Mouse (Mus musculus) Muller cell, postnatal 12 days (primary cell): ENCODE results near the gene Yod1.
A peak's percentile ranks its signal among the peaks of the same experiment; 100 is the strongest.

Source experiments
- DNase-seq: peaks from one replicate; pipeline ENCODE4 v3.0.0-alpha.2; 2015; ENCODE audit errors: inconsistent ontology term

Yod1 gene

GRCm38 (mm10) chr1:130717291-130717871 lies at the start of gene Yod1:
TSS of gene Yod1 (plus strand) at chr1:130717327.
- DNase-seq: peak; percentile 96

- no peak for DNase-seq
Measured at GRCm38 (mm10) chr1:130678551-130678950, 38.6 kb upstream of the Yod1 start.

DNA sequence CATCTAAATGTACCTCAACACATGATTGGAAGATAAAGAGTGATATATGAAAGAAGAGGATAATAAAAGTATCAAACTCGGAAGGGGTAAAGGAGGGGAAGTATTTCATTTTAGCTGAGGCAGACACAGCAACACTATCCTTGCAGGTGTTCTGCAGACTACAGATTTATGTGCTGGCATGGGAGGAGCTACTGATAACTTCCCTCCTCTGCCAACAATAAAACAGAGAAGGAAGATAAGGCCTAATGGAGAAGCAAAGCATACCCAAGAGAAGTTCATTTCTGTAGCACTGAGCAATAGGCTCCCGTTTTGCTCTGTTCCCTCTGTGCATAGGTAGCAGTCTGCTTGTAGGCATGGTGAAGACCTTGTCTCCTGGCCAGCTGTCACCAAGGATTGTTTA lies 36.1 kb upstream of the Yod1 start:
- DNase-seq: no peak

DNA sequence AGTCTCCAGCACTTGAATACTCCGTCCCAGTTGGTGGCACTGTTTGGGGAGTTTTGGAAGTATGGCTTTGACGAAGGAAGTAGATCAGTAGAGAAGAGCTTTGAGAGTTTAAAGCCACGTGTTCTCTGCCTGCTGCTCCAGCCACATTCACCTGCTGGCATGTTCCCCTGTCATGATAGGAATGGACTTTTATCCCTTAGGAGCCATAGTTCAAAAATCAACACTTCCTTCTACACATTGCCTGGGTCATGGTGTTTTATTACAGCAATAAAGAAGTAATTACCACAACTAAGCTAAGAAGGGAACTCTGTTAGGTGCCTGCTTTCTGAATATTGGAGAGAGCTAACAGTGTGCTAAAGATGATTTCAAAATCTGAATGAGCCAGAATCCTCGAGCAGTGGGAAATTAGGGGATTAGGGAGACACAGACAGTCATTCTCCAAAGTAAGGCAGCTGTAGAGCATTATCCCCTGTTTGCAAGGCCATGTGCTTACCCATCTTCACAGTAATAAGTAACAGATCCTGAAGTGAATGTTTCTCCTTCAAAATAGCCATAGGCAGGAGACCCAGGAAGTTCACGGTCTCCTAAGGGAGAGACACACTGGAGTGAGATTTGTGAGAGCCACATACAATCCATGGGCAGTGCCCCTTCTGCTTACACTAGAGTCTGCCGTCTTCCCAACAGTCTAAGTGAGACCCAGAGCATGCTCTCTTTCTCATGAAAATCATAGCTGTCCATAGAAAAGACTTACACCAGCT lies 35.3 kb upstream of the Yod1 start:
- DNase-seq: no peak

DNA sequence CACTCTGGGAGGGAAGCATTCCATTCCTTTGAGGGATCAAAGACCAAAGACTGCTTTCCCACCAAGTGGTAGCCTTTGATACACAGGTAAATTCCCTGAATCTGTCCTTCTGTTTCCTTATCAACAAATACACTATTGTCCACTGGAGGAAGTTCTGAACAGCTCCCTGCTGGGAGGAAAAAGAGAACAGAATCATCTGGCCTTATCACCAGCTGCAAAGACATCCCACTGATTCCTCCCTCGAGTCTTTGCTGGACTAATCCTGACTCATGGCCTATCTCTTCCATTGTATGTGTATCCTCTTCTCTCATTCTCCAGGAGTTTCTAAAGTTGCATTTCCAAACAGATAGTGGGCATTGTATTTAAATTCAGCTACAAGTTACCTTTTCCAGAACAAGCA lies 33.2 kb upstream of the Yod1 start:
- DNase-seq: no peak

DNA sequence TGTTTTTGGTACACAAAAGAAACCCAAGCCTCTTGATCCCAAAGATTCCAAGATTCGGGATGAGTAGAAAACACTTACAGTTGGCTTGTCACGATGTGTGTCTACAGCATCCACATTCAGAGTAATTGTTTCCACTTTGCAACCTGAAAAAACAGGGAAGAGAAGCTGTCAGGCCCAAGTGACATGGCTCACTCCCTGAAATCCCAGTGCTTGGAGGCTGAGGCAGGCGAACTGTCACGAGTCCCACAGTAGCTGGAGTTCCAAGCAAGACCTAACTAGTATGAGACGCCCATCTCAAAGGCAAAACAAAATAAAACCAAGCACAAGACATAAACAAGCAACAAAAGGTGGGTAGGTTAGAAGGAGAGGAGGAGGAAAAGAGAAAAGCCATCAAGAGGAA lies 18.5 kb upstream of the Yod1 start:
- DNase-seq: no peak

DNA sequence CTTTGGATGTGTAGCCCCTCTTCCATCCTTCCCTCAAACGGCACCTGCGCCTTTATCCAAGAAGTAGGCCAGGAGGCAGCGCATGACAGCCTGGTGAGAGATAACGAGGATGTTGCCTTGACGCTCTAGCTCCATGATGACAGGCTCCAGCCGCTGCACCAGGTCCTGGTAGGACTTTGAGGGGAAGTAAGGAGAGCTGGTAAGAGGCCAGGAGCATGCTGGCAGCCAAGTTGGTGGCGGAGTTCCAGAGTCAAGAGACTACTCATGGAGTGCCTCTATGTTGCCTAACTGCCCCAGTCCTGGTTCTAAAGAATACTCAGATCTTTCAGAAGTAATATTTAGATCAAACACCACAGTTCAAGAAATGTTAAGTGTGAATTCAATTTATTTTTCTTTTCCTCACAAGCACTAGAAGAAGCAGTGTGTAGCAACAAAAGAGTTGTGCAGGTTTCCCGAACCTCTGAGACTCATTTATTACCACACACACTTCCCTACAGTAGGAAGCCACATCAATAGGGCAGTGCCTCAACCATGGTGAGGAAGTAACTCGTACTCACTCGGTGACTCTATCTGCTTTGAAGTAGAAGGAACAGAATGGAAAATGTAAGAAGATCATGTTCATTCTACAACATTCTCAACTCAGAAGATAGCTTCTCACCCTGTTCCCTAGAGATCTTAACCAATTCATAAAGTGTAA lies 17.0 kb upstream of the Yod1 start:
- no peak for DNase-seq

DNA sequence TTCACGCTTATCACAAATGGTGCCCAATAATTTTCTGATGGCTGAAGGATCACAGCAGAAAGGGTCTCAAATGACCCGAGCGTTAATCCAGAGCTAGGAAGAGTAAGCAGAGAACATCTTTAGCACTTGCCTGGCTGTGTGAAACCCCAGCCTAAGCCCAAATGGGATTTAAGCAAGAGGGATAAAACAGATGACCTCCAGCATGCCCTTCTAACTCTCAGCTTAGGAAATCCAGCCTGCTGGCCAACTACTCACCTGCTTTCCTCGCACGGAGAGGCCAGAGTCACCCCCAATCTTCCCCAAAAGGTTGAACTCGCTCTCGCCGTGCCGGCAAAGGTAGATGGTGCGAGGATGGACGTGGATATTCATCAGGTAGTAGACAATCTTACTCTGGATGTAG lies 15.2 kb upstream of the Yod1 start:
- DNase-seq: no peak

GRCm38 (mm10) chr1:130703613-130704012 lies 13.5 kb upstream of the Yod1 start:
- DNase-seq: no peak

GRCm38 (mm10) chr1:130710283-130711080 lies 6.6 kb upstream of the Yod1 start:
- no peak for DNase-seq

DNA sequence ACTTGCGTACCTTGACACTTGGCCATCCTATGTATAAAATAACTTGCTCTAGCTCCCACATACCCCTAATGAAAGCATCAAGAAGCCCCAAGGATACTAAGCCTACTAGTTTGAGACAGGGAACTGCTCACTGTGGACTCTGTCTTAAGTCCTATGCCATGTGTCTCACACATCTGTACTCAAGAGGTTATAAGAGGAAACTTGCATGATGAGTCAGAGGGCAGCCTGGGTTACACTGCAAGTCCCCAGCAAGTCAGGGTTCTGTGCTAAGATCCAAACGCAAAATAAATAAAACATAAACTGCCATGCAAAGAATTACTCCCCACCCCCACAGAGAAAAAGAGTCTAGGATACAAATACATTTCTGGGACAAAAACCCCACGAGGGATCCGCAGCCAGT lies 3.1 kb upstream of the Yod1 start:
- DNase-seq: no peak

GRCm38 (mm10) chr1:130715561-130716217 lies 1.4 kb upstream of the Yod1 start, which contains the start of gene Gm29427:
TSS of gene Gm29427 (minus strand) at chr1:130715799.
- peak; percentile 97 for DNase-seq

GRCm38 (mm10) chr1:130716218-130716512 lies 962 bp upstream of the Yod1 start:
- no peak for DNase-seq

- DNase-seq: peak; percentile 82
Measured at GRCm38 (mm10) chr1:130716513-130717290, 425 bp upstream of the Yod1 start.

- DNase-seq: no peak
Measured at GRCm38 (mm10) chr1:130724206-130724605, 7.1 kb downstream of the Yod1 start.

DNA sequence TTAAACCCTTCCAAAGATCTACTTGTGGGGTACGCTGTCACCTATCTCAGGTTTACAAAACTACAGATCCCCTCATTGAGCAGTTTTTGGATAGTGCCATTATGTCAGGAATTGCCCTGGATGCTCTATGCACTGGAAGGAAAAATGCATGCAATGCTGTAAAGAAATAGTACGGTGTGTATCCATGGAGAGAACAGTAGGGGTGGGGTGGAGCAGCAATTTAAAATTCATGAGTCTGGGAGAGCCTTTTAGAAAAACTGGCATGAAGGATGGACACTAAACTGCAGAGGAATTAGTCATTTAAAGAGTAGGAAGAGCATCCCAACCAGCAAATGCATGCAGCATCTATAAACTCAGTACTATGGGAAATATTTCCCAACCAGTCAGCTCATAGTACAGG lies 9.3 kb downstream of the Yod1 start:
- DNase-seq: no peak

DNA sequence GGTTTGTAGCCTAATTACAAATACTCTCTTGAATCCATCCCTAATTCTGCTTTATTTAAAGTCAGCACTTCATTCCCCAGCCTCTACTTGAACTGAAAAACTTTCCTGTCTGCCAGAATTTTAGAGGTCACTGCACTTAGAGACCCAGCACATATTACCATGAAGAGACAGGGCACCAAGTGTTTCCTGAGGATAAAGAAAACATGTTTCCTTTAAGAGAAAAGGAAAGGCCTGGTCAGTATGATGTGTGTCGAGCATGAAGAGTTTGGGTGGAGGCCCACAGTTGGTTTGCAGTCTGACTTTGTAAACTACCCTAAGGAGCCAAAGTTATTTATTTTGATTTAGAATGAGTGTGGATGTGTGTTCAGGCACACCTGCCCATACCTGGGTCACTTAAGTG lies 10.9 kb downstream of the Yod1 start:
- no peak for DNase-seq

DNA sequence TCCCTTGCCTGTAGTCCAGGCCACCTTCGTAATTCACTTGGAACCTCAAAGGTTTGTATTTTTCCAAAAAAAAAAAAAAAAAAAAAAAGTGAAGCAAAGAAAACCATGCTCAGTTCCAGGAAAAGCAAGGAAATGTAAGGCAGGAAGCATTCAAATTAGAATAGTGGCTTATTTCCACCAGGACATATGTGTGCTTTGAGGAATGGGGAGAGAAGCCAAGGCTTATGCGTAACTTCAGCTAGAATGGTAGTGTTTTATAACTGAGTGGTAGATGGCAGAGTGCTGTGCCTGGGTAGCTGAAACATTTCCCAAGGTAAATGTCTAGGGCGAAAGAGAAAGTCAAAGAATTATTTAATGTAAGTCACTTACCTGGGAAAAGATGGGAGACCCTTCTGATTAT lies 11.6 kb downstream of the Yod1 start:
- DNase-seq: no peak

DNA sequence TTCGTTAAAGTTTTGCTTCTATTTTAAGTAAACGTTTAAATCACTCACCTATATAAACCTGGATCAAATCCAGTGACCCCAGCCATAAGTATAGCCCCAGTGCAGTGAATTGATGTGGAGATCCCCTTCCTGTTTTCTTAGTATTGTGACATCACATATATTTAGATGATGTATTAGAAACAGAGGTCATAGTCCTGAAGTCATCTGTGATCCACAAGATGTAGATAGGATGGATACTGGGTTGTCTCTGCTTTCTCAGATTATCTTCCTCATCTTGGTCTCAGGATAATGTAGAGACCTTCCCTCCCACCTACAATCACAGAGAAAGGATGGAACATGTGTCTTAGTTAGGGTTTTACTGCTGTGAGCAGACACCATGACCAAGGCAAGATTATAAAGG lies 12.0 kb downstream of the Yod1 start, which contains the start of gene Pfkfb2:
Gene Pfkfb2, minus strand, starts transcription at position 101 of the 400 bp plus-strand sequence.
- no peak for DNase-seq

- peak; percentile 40 for DNase-seq
Measured at GRCm38 (mm10) chr1:130731741-130732337, 14.7 kb downstream of the Yod1 start, which contains the start of gene AA986860. TSS of gene AA986860 (plus strand) at chr1:130731976.
